Mouse (Mus musculus) lung, embryonic 16.5 days (tissue): ENCODE measurements around the gene Efna1. TPM values are rescaled to one million over a fixed set of nuclear protein-coding genes. Genes with fewer than 3 reads are reported as not detected.

Source experiments
- ATAC-seq: fragments of 200-750 bp; cut with Nextera tagmentation; 2 replicates; pipeline ENCODE4 v1.8.0; 2017; ENCODE audit warnings: low read depth, mild to moderate bottlenecking, moderate library complexity
- H3K27ac ChIP-seq: fragments of 300-500 bp; sonication (generic); 2 replicates; pipeline ENCODE4 v1.5.1; 2014; ENCODE audit warnings: mild to moderate bottlenecking, control low read depth, low read length
- H3K27me3 ChIP-seq: fragments of 300-500 bp; sonication (generic); 2 replicates; pipeline ENCODE4 v1.6.1; 2014; ENCODE audit warnings: low read depth, low read length, mixed read lengths; ENCODE audit not compliant: control insufficient read depth, insufficient read depth
- H3K36me3 ChIP-seq: fragments of 300-500 bp; sonication (generic); 2 replicates; pipeline ENCODE4 v1.6.1; 2014; ENCODE audit warnings: low read length; ENCODE audit not compliant: control insufficient read depth, insufficient read depth
- H3K4me1 ChIP-seq: fragments of 300-500 bp; sonication (generic); replicated peaks from 2 replicates; pipeline ENCODE4 v1.6.1; 2014; ENCODE audit warnings: low read length, mixed read lengths; ENCODE audit not compliant: control insufficient read depth, insufficient read depth
- H3K4me2 ChIP-seq: fragments of 300-500 bp; sonication (generic); 2 replicates; pipeline ENCODE4 v1.6.1; 2014; ENCODE audit warnings: low read depth, low read length, control low read depth
- H3K4me3 ChIP-seq: fragments of 300-500 bp; sonication (generic); 2 replicates; pipeline ENCODE4 v1.5.1; 2014; ENCODE audit warnings: mild to moderate bottlenecking, low read length, control low read depth
- H3K9ac ChIP-seq: fragments of 300-500 bp; sonication (generic); 2 replicates; pipeline ENCODE4 v1.6.1; 2014; ENCODE audit warnings: low read length, control low read depth
- H3K9me3 ChIP-seq: fragments of 300-500 bp; sonication (generic); 2 replicates; pipeline ENCODE4 v1.6.1; 2016; ENCODE audit warnings: low read length; ENCODE audit not compliant: control insufficient read depth
- WGBS: fragments of 180-500 bp; shearing (Covaris S2); extraction: QIAGEN DNeasy Blood & Tissue Kit; methylation state at CpG from one replicate; pipeline ENCODE4 v1.1.7; 2014; 5-methylcytosine and 5-hydroxymethylcytosine counted together
- microRNA counts: library from miRNA; unstranded; fragments of <30 nt; microRNA quantifications from one replicate; lab custom pipeline; 2016
- microRNA-seq: library from miRNA; unstranded; fragments of <30 nt; microRNA quantifications from one replicate; pipeline ENCODE4, GENCODE M21; 2016
- polyA plus RNA-seq: library from polyadenylated mRNA; unstranded; fragments of >200 nt; fragmentation: Nextera tagmentation; extraction: Ambion mirVana; gene quantifications from 2 replicates; pipeline ENCODE4 v1.2.1, GENCODE M21; 2015

The Efna1 gene
- polyA plus RNA-seq, 1 experiment from 2014 or later, result 97.2 TPM

GRCm38 (mm10) chr3:89226361-89226760 lies 54.6 kb downstream of the Efna1 start:
- WGBS, result 27% methylated on average over 11 of the region's 11 CpGs
- peak overlapping the region; percentile 68 for H3K9ac ChIP-seq
- H3K9me3 ChIP-seq, result no peaks in the 10 kb centered on the region
- no peaks in the 10 kb centered on the region for H3K27me3 ChIP-seq
- peak overlapping the region; percentile 83 for H3K4me2 ChIP-seq
- peak overlapping the region; percentile 65 for H3K27ac ChIP-seq
- H3K36me3 ChIP-seq, result peaks cover 4% of the 10 kb centered on the region; the same call in 1 of the 2 replicates
- peaks cover 17% of the 10 kb centered on the region for H3K4me1 ChIP-seq
- ATAC-seq, result no peak
- H3K4me3 ChIP-seq, result peak overlapping the region; percentile 53

- peak overlapping the region; percentile 83 for H3K4me2 ChIP-seq
- H3K9ac ChIP-seq, result peak overlapping the region; percentile 68
- H3K36me3 ChIP-seq, result peaks cover 4% of the 10 kb centered on the region; the same call in 1 of the 2 replicates
- H3K4me3 ChIP-seq, result peak overlapping the region; percentile 53
- H3K27ac ChIP-seq, result peak overlapping the region; percentile 65
- no peaks in the 10 kb centered on the region for H3K27me3 ChIP-seq
- no peaks in the 10 kb centered on the region for H3K9me3 ChIP-seq
- WGBS, result 43% methylated on average over 4 of the region's 4 CpGs
- H3K4me1 ChIP-seq, result peaks cover 17% of the 10 kb centered on the region
- ATAC-seq, result no peak
These were observed 55.0 kb downstream of the Efna1 start for GRCm38 (mm10) chr3:89225918-89226317.

GRCm38 (mm10) chr3:89225321-89225815 lies 55.6 kb downstream of the Efna1 start:
- Histone ChIP-seq H3K4me2 (peak overlapping the region; percentile 83), H3K9me3 (no peaks in the 10 kb centered on the region), H3K4me1 (peaks cover 17% of the 10 kb centered on the region), H3K4me3 (peak overlapping the region; percentile 53), H3K9ac (peak overlapping the region; percentile 68), H3K36me3 (peaks cover 4% of the 10 kb centered on the region; the same call in 1 of the 2 replicates), H3K27me3 (no peaks in the 10 kb centered on the region), H3K27ac (no peak overlapping the region; the same call in 1 of the 2 replicates)
- WGBS, result 51% methylated on average over 12 of the region's 12 CpGs
- no peak for ATAC-seq

DNA sequence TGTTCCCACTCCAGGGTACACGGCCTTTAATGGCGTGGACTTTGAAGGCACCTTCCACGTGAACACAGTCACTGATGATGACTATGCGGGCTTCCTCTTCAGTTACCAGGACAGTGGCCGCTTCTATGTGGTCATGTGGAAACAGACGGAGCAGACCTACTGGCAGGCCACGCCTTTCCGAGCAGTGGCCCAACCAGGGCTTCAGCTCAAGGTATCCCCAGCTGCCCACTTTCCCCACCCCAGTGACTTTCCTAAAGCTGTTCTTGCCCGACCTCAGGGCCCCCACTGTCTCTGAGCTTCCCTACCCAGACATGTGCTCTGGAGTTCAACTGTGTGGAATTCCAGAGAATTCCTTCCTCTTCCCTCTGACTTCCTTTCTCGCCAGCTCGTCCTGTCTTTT lies 56.1 kb downstream of the Efna1 start:
- H3K9ac ChIP-seq, result peak overlapping the region; percentile 6; the same call in 1 of the 2 replicates
- peak overlapping the region; percentile 83 for H3K4me2 ChIP-seq
- no peak overlapping the region for H3K27ac ChIP-seq
- no peaks in the 10 kb centered on the region for H3K27me3 ChIP-seq
- no peak for ATAC-seq
- no peaks in the 10 kb centered on the region for H3K9me3 ChIP-seq
- H3K4me1 ChIP-seq, result peaks cover 19% of the 10 kb centered on the region
- peak overlapping the region; percentile 53; the same call in 1 of the 2 replicates for H3K4me3 ChIP-seq
- 61% methylated on average over 11 of the region's 11 CpGs for WGBS
- H3K36me3 ChIP-seq, result peaks cover 4% of the 10 kb centered on the region; the same call in 1 of the 2 replicates

MicroRNAs encoded within 50 kb of the gene (microRNA counts, 519-probe panel; counts per million panel counts)
- 2,416 counts per million, percentile 43 among the panel's probes with 10 or more counts for microRNA mmu-miR-92b (lab: Ali Mortazavi, UCI)

Small RNA genes within 50 kb of the gene (microRNA-seq; reads per million reads assigned to microRNA genes)
- 2,165 reads per million, percentile 82 among the genes with 10 or more reads in this experiment for gene Mir92b

Other genes starting within 250 kb of the Efna1 start
- gene Rusc1, start 187.8 kb downstream of the Efna1 start, polyA plus RNA-seq, result 19.7 and 19.8 TPM in 2 replicates
- not detected in 2 replicates for gene Gm43738, start 180.0 kb downstream of the Efna1 start, polyA plus RNA-seq
- gene Fdps, start 179.2 kb downstream of the Efna1 start, polyA plus RNA-seq, result 132 and 137 TPM in 2 replicates
- 0.18 and 1.3 TPM in 2 replicates for gene Pklr, start 145.0 kb downstream of the Efna1 start, polyA plus RNA-seq
- 1.1 and 1.6 TPM in 2 replicates for gene Hcn3, start 120.9 kb downstream of the Efna1 start, polyA plus RNA-seq
- 22.7 and 25.1 TPM in 2 replicates for gene Clk2, start 116.3 kb downstream of the Efna1 start, polyA plus RNA-seq
- 109 and 115 TPM in 2 replicates for gene Scamp3, start 103.7 kb downstream of the Efna1 start, polyA plus RNA-seq
- 19.4 and 22.2 TPM in 2 replicates for gene Fam189b, start 98.0 kb downstream of the Efna1 start, polyA plus RNA-seq
- gene Gba, start 78.2 kb downstream of the Efna1 start, polyA plus RNA-seq, result 46.4 and 47.1 TPM in 2 replicates
- gene Thbs3, start 66.0 kb downstream of the Efna1 start, polyA plus RNA-seq, result 57.7 and 65.4 TPM in 2 replicates
- gene Mtx1, start 54.1 kb downstream of the Efna1 start, polyA plus RNA-seq, result 174 and 188 TPM in 2 replicates
- 151 and 162 TPM in 2 replicates for gene Muc1, start 52.1 kb downstream of the Efna1 start, polyA plus RNA-seq
- 304 and 314 TPM in 2 replicates for gene Krtcap2, start 35.2 kb downstream of the Efna1 start, polyA plus RNA-seq
- gene Trim46, start 34.8 kb downstream of the Efna1 start, polyA plus RNA-seq, result 7.2 and 7.7 TPM in 2 replicates
- gene Dpm3, start 21.8 kb downstream of the Efna1 start, polyA plus RNA-seq, result 135 and 138 TPM in 2 replicates
- gene Slc50a1, start 10.6 kb downstream of the Efna1 start, polyA plus RNA-seq, result 65.7 and 66.7 TPM in 2 replicates
- gene Efna3, start 41.8 kb upstream of the Efna1 start, polyA plus RNA-seq, result 7.1 and 7.5 TPM in 2 replicates
- 19.8 and 24.7 TPM in 2 replicates for gene Efna4, start 56.9 kb upstream of the Efna1 start, polyA plus RNA-seq
- gene Adam15, start 68.9 kb upstream of the Efna1 start, polyA plus RNA-seq, result 75.1 and 76.0 TPM in 2 replicates
- 0.06 TPM in 1 of 2 replicates, not detected in the other for gene Dcst2, start 80.8 kb upstream of the Efna1 start, polyA plus RNA-seq
- 0.13 and 0.53 TPM in 2 replicates for gene Dcst1, start 84.1 kb upstream of the Efna1 start, polyA plus RNA-seq
- 4.8 and 5.9 TPM in 2 replicates for gene Zbtb7b, start 113.6 kb upstream of the Efna1 start, polyA plus RNA-seq
- 0.21 TPM in 1 of 2 replicates, not detected in the other for gene Lenep, start 121.7 kb upstream of the Efna1 start, polyA plus RNA-seq
- gene Flad1, start 130.7 kb upstream of the Efna1 start, polyA plus RNA-seq, result 24.0 and 26.9 TPM in 2 replicates
- 490 and 518 TPM in 2 replicates for gene Cks1b, start 137.2 kb upstream of the Efna1 start, polyA plus RNA-seq
- 110 and 114 TPM in 2 replicates for gene Shc1, start 137.3 kb upstream of the Efna1 start, polyA plus RNA-seq
- 31.5 and 33.3 TPM in 2 replicates for gene Pygo2, start 149.1 kb upstream of the Efna1 start, polyA plus RNA-seq
- gene Pbxip1, start 155.6 kb upstream of the Efna1 start, polyA plus RNA-seq, result 35.8 and 38.3 TPM in 2 replicates
- gene Pmvk, start 173.4 kb upstream of the Efna1 start, polyA plus RNA-seq, result 44.4 and 50.0 TPM in 2 replicates
- 0.68 and 1.1 TPM in 2 replicates for gene Kcnn3, start 239.0 kb upstream of the Efna1 start, polyA plus RNA-seq